Comparison of ENCODE assay signal across 18 mouse cellular contexts in genomic region chr15:60566267-60566666, GRCm38 (mm10).
"Had no signal": no experiment of that assay in that cellular context is flagged by ENCODE, and none has a peak within 500 bp of the region (broad histone marks: within the 10 kb centered on the region; RNA-seq: fewer than 3 reads in every experiment).

No protein-coding gene starts in this region.

- H3K4me3 ChIP-seq: midbrain, embryonic 10.5 days; midbrain, embryonic 12.5 days; myocyte; neural tube, embryonic 13.5 days; neural tube, embryonic 15.5 days had no signal

- H3K27ac ChIP-seq: midbrain, embryonic 10.5 days; midbrain, embryonic 12.5 days; neural tube, embryonic 13.5 days; neural tube, embryonic 15.5 days had no signal

- H3K27me3 ChIP-seq: neural tube, embryonic 15.5 days had no signal

- DNase-seq: lung, adult 18-20 months; lung, embryonic 14.5 days; lung, postnatal 10 days; lung, postnatal 4 days; midbrain, embryonic 14.5 days; retina, postnatal 1 day; right cerebral cortex, postnatal 14 days; right cerebral cortex, postnatal 4 days; spleen, adult 18-20 months; thymus, adult 2 months; thymus, postnatal 25 days; thymus, postnatal 4 days had no signal

- H3K9me3 ChIP-seq: midbrain, embryonic 10.5 days; midbrain, embryonic 12.5 days; neural tube, embryonic 13.5 days; neural tube, embryonic 15.5 days had no signal

- H3K9ac ChIP-seq: lung, embryonic 14.5 days; midbrain, embryonic 12.5 days; neural tube, embryonic 13.5 days; neural tube, embryonic 15.5 days had no signal

- H3K36me3 ChIP-seq: midbrain, embryonic 10.5 days; midbrain, embryonic 12.5 days; neural tube, embryonic 13.5 days; neural tube, embryonic 15.5 days had no signal

- ATAC-seq: midbrain, embryonic 16.5 days had no signal

- H3K4me2 ChIP-seq: lung, embryonic 14.5 days; midbrain, embryonic 12.5 days; neural tube, embryonic 13.5 days; neural tube, embryonic 15.5 days had no signal

- H3K4me1 ChIP-seq: neural tube, embryonic 15.5 days had no signal
